9 mouse cellular contexts compared by ENCODE assay signal in genomic region chr3:79664787-79665408, GRCm38 (mm10). TPM values are rescaled to one million over a fixed set of nuclear protein-coding genes. Genes with fewer than 3 reads are reported as not detected.
DNase-seq lines count a peak whose midpoint lies in the region; ATAC-seq lines count a peak whose summit lies in the region.
"Had no signal": no experiment of that assay in that cellular context is flagged by ENCODE, and none has a peak within 500 bp of the region (broad histone marks: within the 10 kb centered on the region; RNA-seq: fewer than 3 reads in every experiment).

No protein-coding gene starts in this region.

- no peak overlapping the region for H3K9ac ChIP-seq in neural tube, embryonic 15.5 days (replicated peaks)

- no peak overlapping the region for H3K27ac ChIP-seq in neural tube, embryonic 15.5 days (replicated peaks)

- no peak overlapping the region for H3K4me2 ChIP-seq in neural tube, embryonic 15.5 days

- peak; percentile 58 for DNase-seq in neural tube, embryonic 10.5 days (ENCODE audit: extremely low spot score, low spot score)
- DNase-seq in brain, adult 2 months (ENCODE audit: low read depth, low spot score): peak; percentile 79
- peak; percentile 46 for DNase-seq in hindlimb bud, embryonic 11.5 days (ENCODE audit: extremely low spot score, low read depth, low spot score)
- DNase-seq in left cerebral cortex, postnatal 36 days (ENCODE audit: low spot score in 2 of 2): peak; percentile 16 to 41
- peak; percentile 47 for DNase-seq in testis, postnatal 14 days (ENCODE audit: low spot score)

- H3K4me3 ChIP-seq in neural tube, embryonic 15.5 days (replicated peaks): no peak overlapping the region
- H3K4me3 ChIP-seq: erythroblast, embryonic 14.5 days had no signal

- WGBS in neural tube, embryonic 15.5 days: 40% methylated on average over 9 of the region's 9 CpGs

- intact Hi-C loops in left cerebral cortex, postnatal 36 days (cut with DNase I): loop anchor here (2.0 to 10.0 kb wide), 2 partner anchors 144 to 390 kb away; no protein-coding TSS in a partner anchor

- no peaks in the 10 kb centered on the region for H3K9me3 ChIP-seq in neural tube, embryonic 15.5 days (replicated peaks)

- no peaks in the 10 kb centered on the region for H3K4me1 ChIP-seq in neural tube, embryonic 15.5 days

- H3K27me3 ChIP-seq in neural tube, embryonic 15.5 days (replicated peaks): no peaks in the 10 kb centered on the region

- H3K36me3 ChIP-seq in neural tube, embryonic 15.5 days: no peaks in the 10 kb centered on the region

- no peak for ATAC-seq in neural tube, embryonic 15.5 days (ENCODE audit: low FRiP score)
- ATAC-seq in erythroid progenitor cell, adult 5-6 weeks (replicated peaks; ENCODE audit: low FRiP score, poor library complexity, severe bottlenecking): peak; percentile 49; the same call in 1 of the 2 replicates
- peak; percentile 68 for ATAC-seq in monocyte, adult 5-6 weeks (replicated peaks; ENCODE audit: insufficient number of reproducible peaks, low FRiP score, low TSS enrichment, poor library complexity, severe bottlenecking)

RNA-seq across cellular contexts. Expression of gene Etfdh, which starts 35.6 kb away (rescaled TPM):
- polyA plus RNA-seq in neural tube, embryonic 15.5 days (2015; fragmentation: Nextera tagmentation; extraction: Ambion mirVana): 42.1 and 50.0 TPM in 2 replicates
- 35.0 and 44.0 TPM in 2 replicates for total RNA-seq in erythroid progenitor cell, adult 5-6 weeks (2015; ENCODE audit: low replicate concordance)
- total RNA-seq in erythroid progenitor cell, adult 5-6 weeks (2017; ENCODE audit: low replicate concordance): 31.8 and 39.0 TPM in 2 replicates
- 10 to 100 TPM; 23.5 to 27.4 TPM for total RNA-seq in left cerebral cortex, postnatal 36 days (2021)
- total RNA-seq in monocyte, adult 5-6 weeks (2017): 34.8 to 50.9 TPM (median 49.1 TPM) in 3 replicates

RNA-seq across cellular contexts. Expression of gene 4930579G24Rik, which starts 36.0 kb away (rescaled TPM):
- polyA plus RNA-seq in neural tube, embryonic 15.5 days (2015; fragmentation: Nextera tagmentation; extraction: Ambion mirVana): 5.6 and 11.8 TPM in 2 replicates
- total RNA-seq in erythroid progenitor cell, adult 5-6 weeks (2015; ENCODE audit: low replicate concordance): 30.3 and 50.3 TPM in 2 replicates
- total RNA-seq in erythroid progenitor cell, adult 5-6 weeks (2017; ENCODE audit: low replicate concordance): 14.9 and 22.4 TPM in 2 replicates
- 1 to 10 TPM; 1.4 to 1.5 TPM for total RNA-seq in left cerebral cortex, postnatal 36 days (2021)
- 4.4 to 5.3 TPM in 2 of 3 replicates, not detected in the other for total RNA-seq in monocyte, adult 5-6 weeks (2017)

Comparison
In these comparisons a context has a peak if more than half of its experiments do, and no peak if none do; other contexts are left out.
1. DNase-seq: peak in every context shown above with its lines; median percentile 79 in brain, adult 2 months; 58 in neural tube, embryonic 10.5 days; 47 in testis, postnatal 14 days; 46 in hindlimb bud, embryonic 11.5 days; 28 in left cerebral cortex, postnatal 36 days.